Mouse (Mus musculus) kidney, embryonic 14.5 days (tissue): ENCODE measurements around the gene Atp11a. TPM values are rescaled to one million over a fixed set of nuclear protein-coding genes. Genes with fewer than 3 reads are reported as not detected.

Source experiments
- ATAC-seq: fragments of 200-750 bp; cut with Nextera tagmentation; 2 replicates; pipeline ENCODE4 v1.8.0; 2017; ENCODE audit warnings: moderate number of reproducible peaks, mild to moderate bottlenecking, moderate TSS enrichment, moderate library complexity; ENCODE audit not compliant: low FRiP score, low TSS enrichment
- H3K27ac ChIP-seq: fragments of 300-500 bp; sonication (generic); 2 replicates; pipeline ENCODE4 v1.5.1; 2014; ENCODE audit warnings: low read depth, mild to moderate bottlenecking, low read length, moderate library complexity, mixed read lengths
- H3K27me3 ChIP-seq: fragments of 300-500 bp; sonication (generic); 2 replicates; pipeline ENCODE4 v1.6.1; 2014; ENCODE audit warnings: mild to moderate bottlenecking, low read length; ENCODE audit not compliant: control insufficient read depth, insufficient read depth
- H3K36me3 ChIP-seq: fragments of 300-500 bp; sonication (generic); 2 replicates; pipeline ENCODE4 v1.6.1; 2014; ENCODE audit warnings: low read length, mixed read lengths; ENCODE audit not compliant: control insufficient read depth, insufficient read depth
- H3K4me1 ChIP-seq: fragments of 300-500 bp; sonication (generic); 2 replicates; pipeline ENCODE4 v1.6.1; 2014; ENCODE audit warnings: low read length, mixed read lengths; ENCODE audit not compliant: control insufficient read depth, insufficient read depth
- H3K4me2 ChIP-seq: fragments of 300-500 bp; sonication (generic); replicated peaks from 2 replicates; pipeline ENCODE4 v1.6.1; 2014; ENCODE audit warnings: low read depth, mild to moderate bottlenecking, low read length
- H3K4me3 ChIP-seq: fragments of 300-500 bp; sonication (generic); 2 replicates; pipeline ENCODE4 v1.5.1; 2014; ENCODE audit warnings: mild to moderate bottlenecking, low read length
- H3K9ac ChIP-seq: fragments of 300-500 bp; sonication (generic); 2 replicates; pipeline ENCODE4 v1.6.1; 2014; ENCODE audit warnings: low read depth, mild to moderate bottlenecking, low read length, moderate library complexity
- H3K9me3 ChIP-seq: fragments of 300-500 bp; sonication (generic); 2 replicates; pipeline ENCODE4 v1.6.1; 2016; ENCODE audit warnings: low read length; ENCODE audit not compliant: control insufficient read depth
- WGBS: fragments of 180-500 bp; shearing (Covaris S2); extraction: QIAGEN DNeasy Blood & Tissue Kit; methylation state at CpG from one replicate; pipeline ENCODE4 v1.1.7; 2014; 5-methylcytosine and 5-hydroxymethylcytosine counted together
- polyA plus RNA-seq: library from polyadenylated mRNA; unstranded; fragments of >200 nt; fragmentation: Nextera tagmentation; extraction: Ambion mirVana; gene quantifications from 2 replicates; pipeline ENCODE4 v1.2.1, GENCODE M21; 2014

The Atp11a gene
- polyA plus RNA-seq, 1 experiment from 2014 or later = 18.5 TPM

GRCm38 (mm10) chr8:12831659-12832589 is 75.1 kb downstream of the Atp11a start:
- Histone ChIP-seq H3K27ac (no peak overlapping the region), H3K4me3 (no peak overlapping the region), H3K9ac (no peak overlapping the region), H3K4me1 (no peaks in the 10 kb centered on the region), H3K4me2 (no peak overlapping the region), H3K9me3 (no peaks in the 10 kb centered on the region), H3K27me3 (no peaks in the 10 kb centered on the region), H3K36me3 (peaks cover 68% of the 10 kb centered on the region)
- WGBS = 89% methylated on average over 7 of the region's 7 CpGs
- no peak for ATAC-seq

- 96% methylated on average over 5 of the region's 5 CpGs for WGBS
- H3K9ac ChIP-seq = no peak overlapping the region
- no peak overlapping the region for H3K4me2 ChIP-seq
- no peaks in the 10 kb centered on the region for H3K27me3 ChIP-seq
- no peak for ATAC-seq
- H3K9me3 ChIP-seq = no peaks in the 10 kb centered on the region
- H3K4me1 ChIP-seq = no peaks in the 10 kb centered on the region
- H3K36me3 ChIP-seq = peaks cover 62% of the 10 kb centered on the region
- no peak overlapping the region for H3K4me3 ChIP-seq
- H3K27ac ChIP-seq = no peak overlapping the region
Observed at GRCm38 (mm10) chr8:12833616-12834015, 76.8 kb downstream of the Atp11a start.

GRCm38 (mm10) chr8:12840834-12841233 is 84.0 kb downstream of the Atp11a start:
- no peak overlapping the region for H3K4me3 ChIP-seq
- H3K9ac ChIP-seq = no peak overlapping the region
- 92% methylated on average over 7 of the region's 7 CpGs for WGBS
- peaks cover 48% of the 10 kb centered on the region; the same call in 1 of the 2 replicates for H3K36me3 ChIP-seq
- H3K27ac ChIP-seq = no peak overlapping the region
- H3K9me3 ChIP-seq = no peaks in the 10 kb centered on the region
- H3K4me2 ChIP-seq = no peak overlapping the region
- no peaks in the 10 kb centered on the region for H3K4me1 ChIP-seq
- no peak for ATAC-seq
- H3K27me3 ChIP-seq = no peaks in the 10 kb centered on the region

GRCm38 (mm10) chr8:12842342-12842995 is 85.7 kb downstream of the Atp11a start:
- ATAC-seq = no peak
- H3K4me2 ChIP-seq = no peak overlapping the region
- no peaks in the 10 kb centered on the region for H3K9me3 ChIP-seq
- H3K27me3 ChIP-seq = no peaks in the 10 kb centered on the region
- no peak overlapping the region for H3K27ac ChIP-seq
- no peak overlapping the region for H3K9ac ChIP-seq
- H3K4me3 ChIP-seq = no peak overlapping the region
- H3K36me3 ChIP-seq = peaks cover 49% of the 10 kb centered on the region; the same call in 1 of the 2 replicates
- WGBS = 95% methylated on average over 11 of the region's 11 CpGs
- no peaks in the 10 kb centered on the region for H3K4me1 ChIP-seq

GRCm38 (mm10) chr8:12844347-12844950 is 87.6 kb downstream of the Atp11a start:
- H3K4me1 ChIP-seq = no peaks in the 10 kb centered on the region
- no peak overlapping the region for H3K4me2 ChIP-seq
- no peaks in the 10 kb centered on the region for H3K9me3 ChIP-seq
- H3K36me3 ChIP-seq = peaks cover 43% of the 10 kb centered on the region; the same call in 1 of the 2 replicates
- ATAC-seq = no peak
- no peak overlapping the region for H3K27ac ChIP-seq
- no peak overlapping the region for H3K4me3 ChIP-seq
- WGBS = 94% methylated on average over 16 of the region's 16 CpGs
- H3K9ac ChIP-seq = no peak overlapping the region
- no peaks in the 10 kb centered on the region for H3K27me3 ChIP-seq

GRCm38 (mm10) chr8:12846447-12846846 is 89.6 kb downstream of the Atp11a start:
- H3K9me3 ChIP-seq = no peaks in the 10 kb centered on the region
- H3K27ac ChIP-seq = no peak overlapping the region
- no peaks in the 10 kb centered on the region for H3K27me3 ChIP-seq
- H3K36me3 ChIP-seq = peaks cover 58% of the 10 kb centered on the region
- ATAC-seq = no peak
- no peak overlapping the region for H3K4me3 ChIP-seq
- no peak overlapping the region for H3K4me2 ChIP-seq
- H3K9ac ChIP-seq = no peak overlapping the region
- 90% methylated on average over 6 of the region's 6 CpGs for WGBS
- no peaks in the 10 kb centered on the region for H3K4me1 ChIP-seq

- no peak overlapping the region for H3K27ac ChIP-seq
- no peak overlapping the region for H3K4me3 ChIP-seq
- H3K4me1 ChIP-seq = 0 out of 2 replicates have a peak, but pooled peaks cover 3% of the 10 kb centered on the region
- ATAC-seq = no peak
- H3K27me3 ChIP-seq = no peaks in the 10 kb centered on the region
- H3K9me3 ChIP-seq = no peaks in the 10 kb centered on the region
- no peak overlapping the region for H3K4me2 ChIP-seq
- WGBS = 70% methylated on average over 10 of the region's 10 CpGs
- H3K36me3 ChIP-seq = peaks cover 32% of the 10 kb centered on the region
- no peak overlapping the region for H3K9ac ChIP-seq
Observed at GRCm38 (mm10) chr8:12851241-12851640, 94.4 kb downstream of the Atp11a start.

GRCm38 (mm10) chr8:12856038-12856437 is 99.2 kb downstream of the Atp11a start:
- H3K4me3 ChIP-seq = no peak overlapping the region
- peaks cover 33% of the 10 kb centered on the region for H3K36me3 ChIP-seq
- no peaks in the 10 kb centered on the region for H3K27me3 ChIP-seq
- no peak overlapping the region for H3K27ac ChIP-seq
- no peak overlapping the region for H3K4me2 ChIP-seq
- 0 out of 2 replicates have a peak, but pooled peaks cover 3% of the 10 kb centered on the region for H3K4me1 ChIP-seq
- 46% methylated on average over 15 of the region's 15 CpGs for WGBS
- no peaks in the 10 kb centered on the region for H3K9me3 ChIP-seq
- peak; percentile 78 for ATAC-seq
- no peak overlapping the region for H3K9ac ChIP-seq
